Mouse (Mus musculus) retina, postnatal 1 day (tissue): ENCODE results near the gene Pheta2.

ENCODE experiments used
- DNase-seq: peaks from one replicate; pipeline ENCODE4 v3.0.0-alpha.2; 2012

Pheta2 gene

GRCm38 (mm10) chr15:82338593-82339112 is at the start of gene Pheta2, which contains the start of the genes Naga and Smdt1:
Gene Pheta2, plus strand, starts transcription at chr15:82338942.
Gene Naga, minus strand, starts transcription at chr15:82338925.
Gene Smdt1, plus strand, starts transcription at chr15:82338959.
- DNase-seq, result peak; percentile 98

- no peak for DNase-seq
Observed at GRCm38 (mm10) chr15:82290252-82290651, 48.5 kb upstream of the Pheta2 start.

- no peak for DNase-seq
Observed at GRCm38 (mm10) chr15:82292851-82293250, 45.9 kb upstream of the Pheta2 start.

GRCm38 (mm10) chr15:82293271-82293711 is 45.5 kb upstream of the Pheta2 start:
- DNase-seq, result peak; percentile 74

- DNase-seq, result peak; percentile 61
Observed at GRCm38 (mm10) chr15:82294059-82294458, 44.7 kb upstream of the Pheta2 start.

GRCm38 (mm10) chr15:82298764-82299561 is 39.8 kb upstream of the Pheta2 start, which contains the start of gene Wbp2nl:
Gene Wbp2nl, plus strand, starts transcription at chr15:82298954.
- peak; percentile 31 for DNase-seq

- no peak for DNase-seq
Observed at GRCm38 (mm10) chr15:82307107-82307506, 31.6 kb upstream of the Pheta2 start.

GRCm38 (mm10) chr15:82308416-82308815 is 30.3 kb upstream of the Pheta2 start:
- no peak for DNase-seq

- no peak for DNase-seq
Observed at GRCm38 (mm10) chr15:82317839-82318238, 20.9 kb upstream of the Pheta2 start.

GRCm38 (mm10) chr15:82319613-82320012 is 19.1 kb upstream of the Pheta2 start:
- no peak for DNase-seq

GRCm38 (mm10) chr15:82322195-82322594 is 16.5 kb upstream of the Pheta2 start:
- DNase-seq, result no peak

- no peak for DNase-seq
Observed at GRCm38 (mm10) chr15:82325382-82325781, 13.4 kb upstream of the Pheta2 start.

GRCm38 (mm10) chr15:82335194-82335593 is 3.5 kb upstream of the Pheta2 start:
- DNase-seq, result no peak

GRCm38 (mm10) chr15:82336629-82337028 is 2.1 kb upstream of the Pheta2 start:
- DNase-seq, result no peak

- no peak for DNase-seq
Observed at GRCm38 (mm10) chr15:82337875-82338274, 867 bp upstream of the Pheta2 start.

- DNase-seq, result no peak
Observed at GRCm38 (mm10) chr15:82339150-82339549, 408 bp downstream of the Pheta2 start.

GRCm38 (mm10) chr15:82339634-82340254 is 1.0 kb downstream of the Pheta2 start:
- DNase-seq, result no peak

- DNase-seq, result no peak
Observed at GRCm38 (mm10) chr15:82340414-82341035, 1.8 kb downstream of the Pheta2 start.

- peak; percentile 57 for DNase-seq
Observed at GRCm38 (mm10) chr15:82341036-82341501, 2.3 kb downstream of the Pheta2 start.

GRCm38 (mm10) chr15:82341675-82342542 is 3.2 kb downstream of the Pheta2 start:
- no peak for DNase-seq

- DNase-seq, result no peak
Observed at GRCm38 (mm10) chr15:82342543-82342935, 3.8 kb downstream of the Pheta2 start.
